Mouse (Mus musculus): ENCODE data around the gene Myo15. TPM values are rescaled to one million over a fixed set of nuclear protein-coding genes. Genes with fewer than 3 reads are reported as not detected.

The Myo15 gene
- polyA plus RNA-seq (2015; fragmentation: Nextera tagmentation; extraction: Ambion mirVana), result 0.08 and 0.13 TPM in 2 replicates

GRCm38 (mm10) chr11:60469039-60469438 is at the start of gene Myo15:
Gene Myo15 (plus strand): TSS chr11:60469339.

GRCm38 (mm10) chr11:60454080-60454744 is 14.9 kb upstream of the Myo15 start, which contains the start of gene Drg2:
Gene Drg2 (plus strand): TSS chr11:60454591.

GRCm38 (mm10) chr11:60536180-60536858 is 67.2 kb downstream of the Myo15 start, which contains the start of gene Alkbh5:
Gene Alkbh5 (plus strand): TSS chr11:60536381.

Other genes with a start within 250 kb of the Myo15 start
- gene Srebf1, start 246.8 kb upstream of the Myo15 start, polyA plus RNA-seq (2015; fragmentation: Nextera tagmentation; extraction: Ambion mirVana), result 31.0 and 37.9 TPM in 2 replicates
- 7.1 and 9.7 TPM in 2 replicates for gene Tom1l2, start 116.4 kb upstream of the Myo15 start, polyA plus RNA-seq (2015; fragmentation: Nextera tagmentation; extraction: Ambion mirVana)
- 0.31 and 0.67 TPM in 2 replicates for gene Drc3, start 116.0 kb upstream of the Myo15 start, polyA plus RNA-seq (2015; fragmentation: Nextera tagmentation; extraction: Ambion mirVana)
- gene Gid4, start 52.2 kb upstream of the Myo15 start, polyA plus RNA-seq (2015; fragmentation: Nextera tagmentation; extraction: Ambion mirVana), result 10.3 and 11.1 TPM in 2 replicates
- 29.7 and 30.1 TPM in 2 replicates for gene Atpaf2, start 50.9 kb upstream of the Myo15 start, polyA plus RNA-seq (2015; fragmentation: Nextera tagmentation; extraction: Ambion mirVana)
- 31.5 and 32.1 TPM in 2 replicates for gene Drg2, start 14.7 kb upstream of the Myo15 start, polyA plus RNA-seq (2015; fragmentation: Nextera tagmentation; extraction: Ambion mirVana)
- 25.1 and 26.9 TPM in 2 replicates for gene Alkbh5, start 67.0 kb downstream of the Myo15 start, polyA plus RNA-seq (2015; fragmentation: Nextera tagmentation; extraction: Ambion mirVana)
- 14.9 and 16.8 TPM in 2 replicates for gene Llgl1, start 230.4 kb downstream of the Myo15 start, polyA plus RNA-seq (2015; fragmentation: Nextera tagmentation; extraction: Ambion mirVana)

All from spleen, postnatal 0 days (tissue).